Mouse (Mus musculus): Measurements from ENCODE around the gene Plcb2.
A peak's percentile ranks its signal among the peaks of the same experiment; 100 is the strongest.

Gene Plcb2

GRCm38 (mm10) chr2:118659493-118659892 lies 68.7 kb downstream of the Plcb2 start:
- DNase-seq (ENCODE audit: low spot score): no peak

GRCm38 (mm10) chr2:118659077-118659476 lies 69.2 kb downstream of the Plcb2 start:
- peak; percentile 83 for DNase-seq (ENCODE audit: low spot score)

GRCm38 (mm10) chr2:118658457-118658856 lies 69.8 kb downstream of the Plcb2 start:
- DNase-seq (ENCODE audit: low spot score): no peak

All from adipocyte (in vitro differentiated cells).